Mouse (Mus musculus) kidney, postnatal 36 days (tissue): ENCODE data around the gene Epb41l3.
A peak's percentile ranks its signal among the peaks of the same experiment; 100 is the strongest.

Source experiments
- DNase-seq, 2 experiments: peaks; one replicate each; pipeline ENCODE4 v3.0.0; 2021 to 2022; ENCODE audit warnings: mixed read lengths in 2 of 2

Gene Epb41l3

DNA sequence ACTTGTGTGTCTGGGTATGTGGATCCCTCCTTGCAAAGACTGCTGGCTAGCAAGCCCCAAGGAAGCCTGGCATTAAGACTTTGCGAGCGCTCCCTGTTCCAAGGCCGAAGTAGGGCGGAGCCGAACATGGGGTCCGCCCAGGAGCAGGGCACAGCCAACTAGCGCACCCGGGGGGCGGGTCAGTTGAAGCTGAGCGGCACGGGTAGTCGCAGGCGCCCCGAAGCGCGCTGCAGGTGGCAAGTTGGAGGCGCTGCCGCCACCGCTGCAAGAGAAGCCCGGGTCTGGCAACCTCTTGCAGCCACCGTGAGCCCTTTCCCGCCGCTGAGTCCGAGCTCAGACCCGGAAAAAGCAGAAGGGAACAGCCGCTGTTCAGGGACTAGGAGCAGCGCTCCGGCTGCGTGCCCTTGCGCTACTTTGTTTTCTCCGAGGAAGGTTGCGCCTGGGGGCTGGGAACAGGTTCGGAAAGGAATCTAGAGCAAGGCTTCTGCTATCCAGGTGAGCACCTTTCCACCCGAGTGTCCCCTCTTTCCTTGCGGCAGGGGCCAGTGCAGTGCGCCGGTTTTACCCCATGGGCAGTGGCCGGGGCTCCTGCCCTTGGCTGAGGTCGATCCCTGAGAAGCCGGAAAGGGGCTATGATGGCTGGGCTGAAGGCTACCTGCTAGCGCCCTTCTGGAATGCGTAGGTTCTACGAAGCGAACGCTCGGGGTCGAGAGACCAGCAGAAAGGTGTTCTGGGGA, at the start of gene Epb41l3:
TSS of gene Epb41l3 (plus strand) at position 183 of the 737 bp plus-strand sequence.
- peak; percentile 88 to 94 for DNase-seq

DNA sequence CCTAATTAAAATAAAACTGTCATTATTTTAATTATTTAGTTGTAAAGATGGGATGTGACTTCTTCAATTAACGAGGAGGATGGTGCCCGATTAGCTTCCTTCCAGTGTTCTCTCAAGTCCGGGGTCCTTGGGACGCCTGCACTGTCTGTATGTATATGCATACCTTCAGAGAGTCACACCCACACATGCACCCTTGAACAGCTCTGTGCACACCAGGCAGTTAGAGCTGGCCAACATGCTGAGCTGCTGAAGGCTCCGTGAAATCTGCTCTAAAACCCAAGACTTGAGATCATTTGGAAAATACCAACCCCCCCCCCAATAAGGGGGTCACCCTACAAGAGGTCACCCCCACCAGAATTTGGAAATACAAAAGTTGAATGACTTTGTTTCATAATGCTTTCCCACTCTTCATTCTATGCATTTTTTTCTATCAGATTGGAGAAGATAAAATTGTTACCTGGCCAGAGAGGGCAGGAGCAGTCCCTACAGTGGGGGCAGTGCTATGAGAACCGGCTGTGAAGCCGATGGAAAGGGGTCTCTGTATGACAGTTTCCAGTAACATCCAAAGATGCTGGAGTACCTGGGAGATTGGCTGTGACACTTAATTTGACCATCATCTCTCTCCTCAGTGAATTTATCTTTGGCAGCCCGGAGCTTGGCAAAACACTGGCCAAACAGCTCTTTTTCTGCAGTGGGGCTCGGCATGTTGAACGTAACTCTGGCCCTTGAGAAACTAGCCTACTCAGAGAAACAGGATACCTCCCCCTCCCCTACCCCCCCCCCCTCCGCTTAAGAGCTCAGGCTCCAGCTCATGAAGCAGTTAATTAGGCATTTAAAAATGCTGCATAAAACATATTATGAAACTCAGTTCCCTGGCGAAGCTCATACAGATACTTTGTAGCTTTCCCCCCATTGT, 36.5 kb upstream of the Epb41l3 start:
- no peak for DNase-seq

DNA sequence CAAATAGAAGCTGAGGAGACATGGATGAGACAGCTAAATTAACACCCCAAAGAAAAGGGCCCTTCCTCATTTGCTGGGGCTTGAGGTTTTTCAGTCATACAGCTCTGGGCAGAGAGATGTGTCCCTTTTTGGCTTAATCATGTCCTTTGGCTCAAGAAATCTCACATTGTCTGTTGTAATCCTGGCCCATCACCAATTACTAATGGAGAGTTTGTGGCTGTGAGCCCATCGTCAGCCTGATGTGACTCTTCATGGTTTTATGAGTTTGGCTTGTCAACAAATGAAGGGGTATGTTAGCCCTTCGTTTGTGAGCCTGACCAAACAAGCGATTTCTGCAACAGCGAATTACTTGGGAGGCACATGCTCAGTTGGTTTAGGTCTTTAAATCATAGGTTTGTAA, 34.0 kb upstream of the Epb41l3 start:
- DNase-seq = no peak

DNA sequence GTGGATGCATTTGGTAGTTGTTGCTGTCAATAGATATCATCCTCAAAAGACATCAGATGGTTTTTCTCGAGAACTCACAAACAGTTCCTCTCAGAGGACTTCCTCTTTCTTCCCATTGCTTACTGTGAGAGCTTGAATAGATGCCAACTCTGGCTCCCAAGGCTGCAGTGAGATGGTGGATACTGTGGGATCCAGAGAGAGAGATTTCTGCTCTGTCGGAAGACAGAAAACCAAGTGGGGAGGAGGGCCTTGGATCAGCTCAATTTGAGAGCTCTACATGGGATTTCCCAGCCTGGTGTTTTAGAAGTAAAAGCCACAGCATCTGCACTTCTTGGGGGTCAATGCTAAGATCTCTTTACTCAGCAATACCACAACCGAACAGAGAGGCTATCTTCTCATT, 26.7 kb upstream of the Epb41l3 start:
- no peak for DNase-seq

DNA sequence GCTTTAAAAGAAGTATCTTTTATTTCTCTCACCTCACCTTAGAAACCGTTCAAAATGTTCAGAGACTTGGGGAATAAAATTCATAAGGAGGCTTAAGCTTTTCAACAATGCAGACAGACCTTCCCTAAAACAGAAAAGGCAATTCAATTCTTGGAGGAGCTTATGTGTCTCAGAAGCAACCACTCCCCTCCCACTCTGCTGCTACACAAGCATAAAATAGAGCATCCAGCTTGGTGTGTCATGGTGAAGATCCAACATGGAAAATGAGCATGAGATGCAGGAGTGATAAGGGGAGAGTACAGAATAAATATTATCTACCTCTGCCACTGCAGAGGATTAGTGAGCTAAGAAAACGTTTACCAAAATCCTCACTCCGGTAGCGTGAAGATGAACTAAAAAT, 21.5 kb upstream of the Epb41l3 start:
- no peak for DNase-seq

DNA sequence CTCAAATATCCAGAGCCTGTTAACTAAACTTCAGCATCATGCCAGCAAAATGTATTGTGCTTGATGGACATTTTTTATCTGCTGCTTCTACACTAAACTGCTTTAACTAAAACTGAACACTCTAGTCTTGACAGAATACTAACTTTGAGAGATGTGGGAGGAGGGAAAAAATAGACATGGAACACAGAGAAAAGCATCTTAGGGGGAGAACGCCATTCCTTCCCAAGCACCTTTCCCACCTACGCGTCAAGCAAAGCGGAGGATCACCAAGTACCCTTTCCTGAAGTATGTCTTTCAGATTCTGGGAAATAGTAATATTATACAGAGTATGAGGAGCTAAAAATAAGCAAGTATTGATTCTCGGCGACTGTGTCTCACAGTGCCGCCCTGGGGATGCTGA, 15.7 kb upstream of the Epb41l3 start:
- no peak for DNase-seq

DNA sequence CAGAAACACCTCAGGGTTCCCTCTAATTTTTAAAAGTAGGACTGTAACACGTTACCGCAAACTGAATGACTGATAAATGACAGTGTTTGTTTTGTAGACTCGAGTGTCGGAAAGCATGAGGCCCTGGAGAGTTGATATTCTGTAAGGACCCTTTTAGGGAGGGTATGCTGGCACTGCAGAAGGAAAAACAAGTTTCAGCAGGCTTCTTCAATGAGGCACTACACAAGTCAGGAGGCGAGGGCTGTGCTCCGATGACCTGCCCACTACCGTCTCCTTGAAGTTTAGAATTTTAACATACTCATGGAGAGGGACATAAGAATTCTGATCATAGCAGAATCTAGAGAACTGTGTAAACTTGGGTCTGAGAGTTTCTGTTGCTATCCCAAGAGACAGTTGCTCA, 15.1 kb upstream of the Epb41l3 start:
- no peak for DNase-seq

DNA sequence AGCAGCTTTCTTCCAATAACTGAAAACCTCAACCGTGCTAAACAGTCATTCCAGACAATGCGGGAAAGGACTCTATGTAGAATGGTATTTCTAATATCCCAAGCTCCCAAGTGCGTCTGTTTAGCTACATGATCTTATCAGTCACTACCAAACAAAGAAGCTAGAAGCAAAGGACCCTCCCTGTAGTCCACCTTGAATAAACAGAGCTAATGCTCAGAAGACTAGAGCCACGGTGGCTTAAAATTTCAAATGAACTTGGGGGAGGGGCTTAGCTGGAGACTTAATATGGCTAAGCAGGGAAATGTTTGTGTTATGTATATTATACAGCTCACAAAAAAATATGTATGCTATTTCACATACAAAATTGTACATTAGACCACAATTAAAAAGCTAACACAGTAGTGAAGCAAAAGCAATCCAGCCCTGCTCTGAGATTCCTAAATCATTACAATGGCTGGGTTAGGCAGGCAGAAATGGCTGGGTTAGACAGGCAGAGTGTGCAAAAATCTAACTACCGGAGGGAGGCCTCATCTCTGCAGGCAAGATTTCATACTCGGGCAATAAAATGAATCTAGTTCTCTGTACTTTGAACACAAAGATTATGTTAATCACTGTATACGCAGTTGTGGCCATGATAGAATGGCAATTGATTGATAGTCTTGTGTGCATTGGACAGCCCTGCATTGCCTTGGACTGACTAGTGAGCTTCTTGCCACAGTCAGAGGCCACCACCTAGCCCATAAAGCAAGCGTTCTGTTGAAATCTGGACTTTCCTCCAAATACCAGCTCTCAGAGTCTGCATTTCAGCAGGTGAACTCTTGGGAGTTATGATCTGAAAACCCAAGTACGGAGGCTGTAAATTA, 13.4 kb upstream of the Epb41l3 start:
- DNase-seq = no peak

DNA sequence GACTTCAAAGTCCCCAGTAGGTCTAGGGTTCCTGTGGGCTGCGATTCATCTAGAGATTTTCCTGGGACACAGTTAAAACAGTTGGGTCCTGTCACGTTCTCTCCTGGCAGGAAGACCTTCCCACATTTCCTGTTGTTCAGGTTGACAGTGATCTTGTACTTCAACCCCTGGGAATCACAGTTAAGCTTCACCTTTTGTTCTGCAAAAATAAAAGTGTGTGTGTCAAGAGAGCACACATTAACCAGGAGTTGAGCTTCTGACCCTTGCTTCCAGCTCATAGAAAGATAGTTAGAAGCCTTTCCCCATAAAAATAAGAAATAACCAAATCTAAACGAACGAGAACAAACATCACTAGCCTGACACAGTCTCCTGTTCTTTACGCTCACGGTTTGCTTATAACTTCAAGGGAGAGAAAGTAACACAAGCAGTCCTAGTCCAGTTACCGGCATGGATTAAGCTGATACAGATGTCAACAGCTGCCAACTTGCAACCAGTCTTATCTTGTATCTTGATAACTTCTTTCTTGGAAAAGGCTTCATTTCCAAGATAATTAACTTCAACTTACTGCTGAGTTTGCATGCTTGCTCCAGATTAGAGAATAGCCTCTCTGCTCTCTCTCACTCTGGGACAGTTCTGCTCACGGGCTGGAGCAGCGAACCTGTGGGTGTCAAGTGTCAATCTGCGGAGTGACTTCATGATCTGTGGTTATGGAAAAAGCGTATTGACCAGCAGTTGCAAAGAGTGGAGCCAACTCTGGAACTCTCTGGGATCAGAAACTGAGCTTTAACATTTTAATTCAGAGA, 7.3 kb upstream of the Epb41l3 start:
- peak; percentile 29 to 36 for DNase-seq

DNA sequence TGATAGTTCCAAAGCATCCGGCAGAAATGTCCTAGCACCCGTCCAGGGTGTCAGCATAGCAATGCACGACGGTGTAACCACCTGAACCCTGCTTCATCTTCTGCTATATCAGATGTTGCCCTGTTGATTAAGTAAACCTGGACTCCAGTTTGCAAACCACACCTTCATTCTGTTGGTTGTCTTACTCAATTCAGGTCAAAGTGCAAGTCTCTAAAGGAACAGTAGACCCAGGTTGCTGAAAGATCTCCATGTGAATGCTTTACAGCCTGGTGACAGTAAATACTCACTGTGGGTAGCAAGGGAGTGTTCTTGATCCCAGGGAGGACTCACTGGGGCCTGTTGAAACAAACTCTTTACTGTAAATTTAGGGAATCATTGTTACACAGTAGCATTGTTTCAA, 1.4 kb upstream of the Epb41l3 start:
- no peak for DNase-seq

DNA sequence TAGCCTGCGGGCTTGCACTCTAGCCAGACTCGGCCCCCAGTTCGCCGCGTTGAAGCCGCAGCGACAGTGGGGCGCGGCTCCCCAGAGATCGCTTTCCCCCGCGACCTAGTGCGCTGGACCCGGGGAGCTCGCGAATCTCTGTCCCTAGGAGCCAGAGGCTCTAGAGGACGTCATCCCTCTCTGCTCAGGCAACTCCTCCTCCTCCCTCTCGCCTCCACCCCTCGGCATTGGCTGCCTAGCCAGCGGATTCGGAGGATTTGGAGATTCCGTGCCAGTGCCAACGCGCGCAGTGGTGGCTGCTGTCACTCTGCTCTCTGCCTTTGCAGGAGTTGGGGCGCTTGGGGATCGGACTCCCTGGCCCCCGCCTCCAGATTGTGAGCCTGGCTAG, 749 bp downstream of the Epb41l3 start:
- peak; percentile 71 to 72 for DNase-seq

DNA sequence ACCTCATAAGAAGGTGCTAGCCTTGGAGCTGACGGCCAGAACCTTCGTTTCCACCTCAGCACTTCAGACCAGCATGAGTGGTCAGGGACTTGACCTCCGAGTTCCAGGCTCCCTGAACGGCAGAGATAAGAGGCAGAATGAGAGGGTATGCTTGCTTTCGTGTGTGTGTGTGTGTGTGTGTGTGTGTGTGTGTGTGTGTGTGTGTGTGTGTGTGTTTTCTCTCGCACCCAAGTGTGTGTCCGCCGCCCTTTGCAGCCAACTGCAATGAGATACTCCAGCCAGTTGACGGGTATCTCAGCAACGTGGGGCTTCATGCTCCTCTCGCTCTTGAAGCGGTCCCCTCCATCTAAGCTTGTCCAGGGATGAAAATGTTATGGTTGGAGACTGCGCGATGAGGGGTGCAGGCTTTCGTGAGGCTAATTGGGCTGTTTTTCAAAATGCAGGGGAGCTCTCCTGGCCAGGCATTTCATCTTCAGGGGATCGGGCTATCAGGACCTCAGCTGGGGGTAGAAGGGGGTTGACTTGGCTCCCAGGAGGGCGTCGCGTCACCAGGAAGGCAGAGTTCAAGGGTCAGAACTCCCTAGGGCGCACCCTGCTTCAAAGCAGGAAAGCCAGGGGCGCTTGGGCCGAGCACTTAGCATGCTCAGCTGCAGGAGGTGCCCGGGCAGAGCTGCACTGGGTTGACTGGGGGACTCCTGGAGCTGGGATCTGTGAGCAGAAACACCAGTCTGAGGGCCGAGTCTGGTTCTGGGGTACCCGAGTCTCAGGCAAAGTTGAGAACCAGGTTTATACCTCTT, 1.5 kb downstream of the Epb41l3 start:
- peak; percentile 32 to 55 for DNase-seq

DNA sequence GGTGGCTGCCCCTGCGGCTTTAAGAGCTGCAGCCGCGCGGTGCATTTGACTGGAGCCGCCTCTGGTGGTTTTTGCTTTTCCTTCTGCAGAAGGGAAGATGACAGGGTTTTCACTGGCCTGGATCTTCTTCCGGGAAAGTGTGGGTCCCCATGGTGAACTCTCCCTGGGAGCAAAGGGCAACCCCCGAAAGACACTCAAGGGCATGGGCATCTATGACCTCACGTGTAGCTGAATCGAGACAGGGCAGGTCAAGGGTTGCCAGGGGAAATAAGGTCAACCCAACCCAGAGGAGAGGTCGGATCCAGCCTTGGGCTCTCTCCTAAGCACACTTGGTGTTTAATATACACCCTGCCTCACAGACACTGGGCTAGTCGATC, 2.0 kb downstream of the Epb41l3 start:
- peak in 1 of 2 experiments; percentile 24 for DNase-seq

DNA sequence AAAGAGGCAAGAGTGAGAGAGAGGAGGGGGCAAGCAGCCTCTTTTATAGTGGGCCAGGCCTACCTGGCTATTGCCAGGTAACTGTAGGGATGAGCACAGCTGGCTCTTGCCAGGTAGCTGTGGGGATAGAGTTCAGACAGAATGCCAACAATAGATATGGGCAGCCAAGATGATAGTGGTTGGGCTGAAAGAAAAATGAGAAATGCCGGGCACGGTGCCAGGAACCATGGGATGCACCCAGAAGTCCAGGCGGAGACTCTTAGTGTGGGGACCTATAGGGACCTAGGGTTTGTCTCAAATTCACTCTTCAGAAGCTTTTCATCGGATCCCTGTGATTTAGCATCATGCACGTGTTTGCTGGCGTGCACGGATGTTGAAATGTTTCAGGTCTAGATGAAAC, 6.8 kb downstream of the Epb41l3 start:
- no peak for DNase-seq

DNA sequence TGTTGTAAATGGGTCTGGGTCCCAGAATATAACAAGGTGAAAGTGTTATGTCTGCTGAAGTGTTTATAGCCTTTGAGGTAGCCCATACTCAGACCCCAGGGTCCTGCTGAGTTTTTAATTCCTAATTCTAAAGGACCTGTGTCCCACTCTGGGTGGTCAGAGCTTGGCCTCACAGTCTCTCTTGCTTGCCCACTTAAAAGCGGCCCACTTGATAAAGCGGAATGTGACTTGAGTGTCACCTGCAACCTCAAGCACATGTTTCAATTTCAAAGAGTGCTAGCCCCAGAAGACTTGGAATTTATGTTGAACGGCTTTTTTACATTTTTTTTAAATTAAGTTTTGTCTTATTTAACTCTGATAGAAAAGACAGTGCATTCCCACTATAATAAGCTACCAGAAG, 16.1 kb downstream of the Epb41l3 start:
- no peak for DNase-seq

DNA sequence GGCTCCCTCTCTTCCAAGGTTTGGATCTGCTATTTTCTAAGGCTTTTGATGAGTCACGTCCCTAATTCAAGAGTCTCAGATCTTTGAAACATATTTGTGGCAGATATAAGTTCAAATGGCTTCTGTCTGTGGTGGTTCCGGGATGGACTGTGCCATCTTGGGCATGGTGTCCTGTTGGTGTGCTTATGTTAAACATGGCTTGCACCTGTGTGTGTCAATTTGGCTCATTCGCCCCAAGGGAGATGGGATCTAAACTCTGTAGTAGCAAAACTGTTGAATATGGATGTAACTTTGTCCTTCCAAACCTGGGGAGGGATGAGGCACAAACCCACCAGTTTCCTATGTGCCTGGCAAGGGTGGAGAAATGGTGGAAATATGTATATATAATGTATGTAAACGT, 21.6 kb downstream of the Epb41l3 start:
- DNase-seq = no peak

DNA sequence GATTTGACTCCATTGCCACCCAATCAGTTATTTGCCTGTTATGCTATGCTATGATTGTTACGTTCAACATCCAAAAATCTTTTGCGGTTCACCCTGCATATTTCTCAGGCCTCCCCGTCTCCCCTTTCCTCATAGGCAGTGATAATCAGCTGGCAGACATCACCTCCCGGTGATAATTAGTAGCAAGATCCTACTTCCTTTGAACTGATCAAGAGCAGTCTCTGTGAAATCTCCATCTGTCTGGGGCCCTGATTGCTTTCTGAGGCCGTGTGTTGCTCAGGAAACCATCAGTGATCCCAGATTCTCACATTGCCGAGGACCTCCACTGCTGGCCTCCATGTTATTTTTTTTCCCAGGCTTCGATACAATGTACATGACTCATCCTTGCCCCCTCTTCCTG, 22.5 kb downstream of the Epb41l3 start:
- DNase-seq = no peak

DNA sequence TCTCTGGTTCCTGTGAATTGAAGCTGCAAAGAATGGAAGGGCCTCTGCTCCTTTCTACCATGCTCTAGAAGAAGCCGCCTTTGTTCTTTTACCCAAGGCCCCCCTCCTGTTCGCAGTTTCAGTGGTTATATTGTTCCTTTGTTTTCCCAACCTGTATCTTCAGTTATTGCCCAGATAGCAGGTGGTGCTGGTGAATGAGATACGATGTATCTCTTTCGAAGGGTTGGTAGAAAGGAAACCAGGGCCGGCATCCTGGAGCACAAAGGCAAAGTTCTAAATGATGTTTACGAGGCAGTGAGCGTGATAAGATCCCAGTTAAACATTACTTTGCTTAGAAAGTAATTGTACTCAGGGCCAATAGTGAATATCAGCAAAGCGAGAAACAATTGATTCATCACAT, 27.8 kb downstream of the Epb41l3 start:
- no peak for DNase-seq

DNA sequence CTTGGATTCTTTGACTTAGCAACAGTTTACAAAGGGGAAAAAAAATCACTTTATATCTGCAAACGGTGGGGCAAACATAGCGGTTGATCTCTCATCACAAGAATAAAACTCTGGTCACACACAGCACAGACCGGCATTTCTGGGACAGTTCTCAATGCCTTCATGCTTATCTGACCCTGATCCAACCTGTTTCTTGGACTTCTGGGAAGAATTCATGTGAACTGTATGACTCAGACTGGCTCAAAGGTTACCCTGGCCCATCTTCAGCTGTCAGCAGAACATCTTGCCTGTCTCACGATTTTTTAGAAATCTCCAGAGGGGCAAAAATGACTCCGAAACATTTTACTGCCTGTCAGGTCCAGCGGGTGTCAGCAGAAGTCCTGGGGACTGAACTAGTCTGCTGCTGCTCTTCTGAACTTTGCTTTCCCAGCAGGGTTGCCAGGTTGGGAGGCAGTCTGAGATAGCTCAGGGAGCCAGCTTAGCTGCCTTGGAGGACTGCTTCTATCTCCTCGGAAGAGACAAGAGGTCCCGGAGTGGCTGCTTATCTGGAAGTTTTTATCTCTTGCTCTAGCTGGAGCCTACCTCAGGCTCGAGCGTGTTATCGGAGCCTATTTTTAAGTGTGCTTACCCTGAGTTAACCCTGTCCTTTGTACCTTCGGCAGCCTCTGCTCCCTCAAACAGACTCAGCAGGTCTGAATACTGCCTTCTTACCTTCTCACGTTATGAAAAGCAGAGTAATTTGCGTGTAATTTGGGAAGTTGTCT, 29.7 kb downstream of the Epb41l3 start:
- peak; percentile 41 to 55 for DNase-seq

DNA sequence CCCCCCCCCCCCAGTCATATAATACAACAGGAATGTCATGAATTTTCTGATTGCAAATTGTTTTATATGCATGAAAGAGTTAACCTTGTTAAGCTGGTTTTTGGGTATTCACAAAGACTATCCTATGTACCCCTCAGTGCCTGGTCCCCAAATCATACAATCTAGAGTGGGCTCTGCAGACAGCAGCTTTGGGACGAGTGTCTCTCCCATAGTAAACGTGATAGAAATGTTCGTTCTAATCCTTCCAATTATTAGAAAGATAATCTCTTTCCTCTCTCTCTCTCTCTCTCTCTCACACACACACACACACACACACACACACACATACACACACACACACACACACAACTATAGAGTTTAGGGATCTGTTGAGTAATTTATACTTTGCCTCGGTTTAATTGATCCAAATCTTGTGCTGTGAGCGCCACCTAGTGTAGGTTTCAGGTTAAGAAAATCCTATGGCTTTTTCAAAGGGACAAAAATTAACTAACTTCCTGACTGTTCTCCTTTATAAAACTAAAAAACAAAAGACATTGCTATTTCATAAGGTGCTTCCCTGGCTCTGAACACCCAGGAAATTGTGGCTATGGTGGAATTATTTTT, 30.4 kb downstream of the Epb41l3 start:
- peak; percentile 47 to 74 for DNase-seq
